Mouse (Mus musculus) small intestine, adult 2 months (tissue): ENCODE measurements around the gene Clrn1.

ENCODE experiments used
- CTCF ChIP-seq: fragments of 200-500 bp; IDR thresholded peaks from 2 replicates; pipeline ENCODE4 v1.5.1; 2012; ENCODE audit warnings: low read depth, mild to moderate bottlenecking, control low read depth, inconsistent platforms, low read length, moderate library complexity, mixed read lengths; ENCODE audit not compliant: insufficient replicate concordance, insufficient read length; ENCODE audit errors: extremely low read depth
- POLR2A ChIP-seq: fragments of 200-500 bp; IDR thresholded peaks from 2 replicates; pipeline ENCODE4 v1.6.1; 2012; ENCODE audit warnings: low read depth, mild to moderate bottlenecking, control low read depth, inconsistent platforms, low read length, moderate library complexity

DNA sequence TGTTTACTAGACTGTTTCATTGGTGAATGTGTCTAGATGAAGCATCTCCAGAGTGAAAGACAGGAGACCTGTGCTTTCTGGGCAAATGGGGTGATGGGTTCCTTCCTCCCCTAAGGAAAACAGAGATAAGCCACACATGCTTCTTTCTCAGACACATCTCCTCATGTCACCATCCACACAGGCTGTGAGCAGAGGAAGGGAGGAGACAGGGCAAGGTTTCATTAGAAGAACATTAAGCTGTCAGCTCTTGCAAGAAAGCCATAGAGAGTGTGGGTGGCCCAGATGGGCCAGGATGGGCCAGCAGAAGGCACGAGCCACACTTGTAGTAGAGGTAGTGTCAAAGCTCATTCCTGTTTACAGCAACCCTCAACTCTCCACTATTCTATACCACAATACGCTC is 5.0 kb downstream of the Clrn1 start:
- TF ChIP-seq POLR2A, result no peak
- TF ChIP-seq CTCF, result no peak
